Mouse (Mus musculus) embryo, embryonic 11 days (tissue): ENCODE measurements around the gene Tnn.
A peak's percentile ranks its signal among the peaks of the same experiment; 100 is the strongest.

ENCODE experiments used
- DNase-seq: peaks from one replicate; pipeline ENCODE4 v3.0.0-alpha.2; 2015

Tnn gene

DNA sequence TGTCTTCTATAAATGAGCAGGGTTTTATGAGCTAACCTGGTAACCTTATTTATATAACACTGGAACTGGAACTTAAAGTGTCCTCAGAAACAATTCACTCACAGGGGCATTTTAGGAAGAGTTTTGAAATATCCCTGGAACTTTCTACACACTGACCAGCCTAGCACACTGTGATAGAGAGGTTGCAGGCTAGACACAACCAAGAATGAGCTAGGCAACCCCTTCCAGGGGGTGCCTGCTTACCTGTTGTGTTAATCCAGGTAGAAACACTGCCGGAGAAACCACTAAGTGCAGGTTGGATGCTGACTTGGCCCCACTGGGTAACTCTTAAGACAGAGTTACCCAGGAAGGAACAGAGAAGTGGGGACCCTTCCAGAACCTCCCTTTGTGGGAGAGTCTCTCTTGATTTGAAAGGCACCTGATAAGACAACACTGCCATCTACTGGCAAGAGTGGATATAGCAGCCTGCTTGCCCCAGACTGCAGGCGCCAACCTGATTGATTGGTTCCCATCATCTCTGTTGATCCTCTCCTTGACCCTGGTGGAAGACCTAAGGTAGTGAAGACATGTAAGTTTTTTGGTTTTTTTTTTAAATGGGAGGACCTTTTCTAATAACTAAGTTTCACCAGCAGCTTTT, 72.5 kb downstream of the Tnn start:
- DNase-seq = peak; percentile 77

DNA sequence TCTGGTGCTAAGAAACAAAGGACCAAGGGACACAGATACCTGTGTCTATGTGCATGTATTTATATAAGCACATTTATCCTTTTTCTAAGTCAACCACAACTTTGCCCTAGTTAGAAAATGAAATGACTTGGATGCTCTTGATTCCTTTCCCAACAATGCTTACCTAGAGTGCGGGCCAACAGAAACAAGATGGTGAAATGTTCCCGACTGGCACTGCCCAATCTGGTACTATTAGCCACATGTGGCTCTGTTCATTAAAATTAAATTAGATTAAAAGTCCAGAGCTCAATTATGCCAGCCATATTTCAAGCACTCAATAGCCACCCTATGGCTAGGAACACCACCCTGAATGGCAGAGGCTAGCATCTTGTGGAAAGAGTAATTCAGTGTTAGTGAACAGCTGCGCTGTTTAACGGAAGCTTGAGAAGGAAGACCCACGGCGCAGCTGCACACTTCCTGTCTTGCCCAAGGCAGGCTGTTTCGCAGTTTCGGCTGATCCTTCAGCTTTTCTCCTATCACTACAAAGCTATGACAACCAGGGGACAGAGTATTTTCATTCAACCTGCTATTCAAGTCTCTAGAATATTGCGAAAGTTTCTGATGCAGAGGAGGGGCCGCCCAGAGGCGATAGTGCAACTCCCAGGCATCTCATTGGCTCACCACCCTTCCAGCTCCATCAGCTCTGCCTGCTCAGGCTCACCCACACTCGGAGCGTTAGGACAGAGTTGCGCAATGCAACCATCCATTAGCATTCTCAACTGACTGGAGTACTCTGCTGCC, 74.3 kb downstream of the Tnn start:
- peak; percentile 5 for DNase-seq

DNA sequence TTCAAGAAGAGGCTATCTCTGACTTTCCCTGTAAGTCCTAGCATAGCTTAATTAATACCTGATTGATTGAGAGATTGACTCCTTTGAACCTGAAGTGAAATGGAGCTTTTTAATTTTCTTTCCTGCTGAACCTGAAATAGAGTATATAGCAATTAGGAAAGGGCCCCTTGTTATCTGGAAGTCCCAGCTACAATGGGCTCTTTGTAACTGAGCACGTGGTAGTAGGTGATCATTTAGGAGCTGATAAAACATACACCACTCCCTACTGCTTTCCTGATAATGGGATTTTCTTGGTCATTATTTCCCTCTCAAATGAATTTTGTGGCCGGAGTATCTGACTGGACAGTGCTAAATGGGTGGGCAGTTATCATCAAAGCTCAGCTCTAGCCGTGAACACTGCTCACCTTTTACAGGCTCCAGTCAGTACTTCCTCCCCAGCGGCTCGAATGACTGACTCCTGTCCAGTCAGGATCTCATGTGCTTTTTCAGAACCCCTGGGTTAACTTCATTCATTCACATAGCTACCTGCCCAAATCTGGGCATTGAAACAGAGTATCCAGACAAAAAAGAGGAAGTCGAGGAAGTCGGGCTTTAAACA, 88.7 kb downstream of the Tnn start:
- DNase-seq = no peak

DNA sequence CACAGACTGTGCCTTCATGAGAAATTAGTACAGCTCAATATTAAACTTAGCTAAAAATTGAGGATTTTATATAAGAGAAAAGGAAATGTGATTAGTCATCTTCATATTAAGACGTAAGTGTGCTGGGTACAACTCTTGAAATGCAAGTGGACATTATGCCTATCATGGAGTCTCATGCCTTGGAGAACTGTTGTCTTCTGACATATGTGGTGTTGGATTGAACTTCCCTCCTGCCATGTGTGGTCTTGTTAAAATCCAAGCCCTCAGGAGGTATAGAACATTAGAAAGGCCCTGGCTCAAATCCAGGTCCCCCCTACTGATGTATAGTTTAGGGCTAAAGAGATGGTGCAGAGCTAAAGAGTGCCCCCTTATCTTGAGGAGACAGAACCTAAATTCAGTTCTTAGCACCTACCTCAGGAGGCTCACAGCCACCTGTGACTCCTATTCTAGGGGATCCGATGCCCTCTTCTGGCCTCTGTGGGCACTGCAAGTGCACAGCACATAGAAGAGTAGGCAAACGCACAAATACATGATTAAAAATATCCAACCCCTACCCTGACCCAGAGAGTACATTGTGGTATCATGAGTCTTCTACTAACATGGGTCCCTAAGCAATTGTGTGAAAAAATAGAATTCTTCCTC, 91.5 kb downstream of the Tnn start:
- DNase-seq = peak; percentile 14

DNA sequence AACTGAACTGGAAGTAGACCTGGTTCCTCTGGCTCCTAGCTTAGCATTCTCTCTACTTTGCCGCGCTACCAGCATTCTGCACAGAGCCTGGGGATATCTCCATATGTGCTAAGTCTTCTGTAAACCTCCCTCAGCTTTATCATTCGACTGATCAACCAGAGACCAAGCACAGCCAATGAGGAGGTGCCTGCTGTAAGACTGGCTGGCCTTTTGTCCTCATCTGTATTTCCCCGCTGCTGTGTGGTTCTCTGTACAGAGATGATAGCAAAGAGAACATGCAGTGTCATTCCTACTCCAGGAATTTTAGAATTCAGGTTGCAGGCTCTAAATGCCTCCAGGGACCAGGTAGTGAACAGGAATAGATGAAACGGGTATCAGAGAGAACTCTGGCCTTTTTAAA, 92.1 kb downstream of the Tnn start:
- no peak for DNase-seq

DNA sequence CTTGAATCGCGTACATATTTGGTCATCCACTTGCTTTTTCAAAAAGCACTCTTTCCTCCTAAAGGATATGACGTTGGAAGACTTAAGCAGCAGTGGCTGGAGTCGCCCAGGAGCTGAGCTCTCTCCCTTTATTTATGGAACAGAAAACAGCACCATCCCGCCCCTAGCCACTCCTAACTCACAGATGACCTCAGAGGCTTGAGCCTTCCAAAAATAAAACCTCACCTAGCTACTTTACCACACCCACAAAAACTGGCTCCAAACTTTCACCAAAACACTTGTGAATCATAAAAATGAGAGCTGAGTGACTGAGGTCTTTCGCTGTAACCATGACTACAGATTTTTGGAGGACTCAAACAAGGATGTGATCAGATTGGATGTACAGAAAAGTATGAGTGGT, 92.8 kb downstream of the Tnn start:
- DNase-seq = no peak

DNA sequence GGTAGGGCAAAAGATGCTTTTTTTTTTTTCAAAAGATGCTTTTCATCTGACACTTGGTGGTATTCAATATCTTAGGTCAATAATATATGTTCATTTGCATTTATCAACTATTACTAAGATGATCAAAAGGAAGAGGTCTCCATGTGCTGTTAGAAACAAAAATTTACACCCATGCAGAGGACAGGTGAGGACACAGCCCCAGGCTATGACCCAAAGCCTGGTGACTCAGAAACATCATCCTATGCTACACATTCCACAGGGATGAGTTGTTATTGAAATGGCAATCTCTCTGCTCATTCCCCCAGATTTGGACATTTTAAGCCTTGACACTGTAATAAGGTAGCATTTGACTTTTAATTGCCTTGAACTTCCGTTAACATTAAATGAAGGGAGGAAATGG, 93.5 kb downstream of the Tnn start:
- no peak for DNase-seq

DNA sequence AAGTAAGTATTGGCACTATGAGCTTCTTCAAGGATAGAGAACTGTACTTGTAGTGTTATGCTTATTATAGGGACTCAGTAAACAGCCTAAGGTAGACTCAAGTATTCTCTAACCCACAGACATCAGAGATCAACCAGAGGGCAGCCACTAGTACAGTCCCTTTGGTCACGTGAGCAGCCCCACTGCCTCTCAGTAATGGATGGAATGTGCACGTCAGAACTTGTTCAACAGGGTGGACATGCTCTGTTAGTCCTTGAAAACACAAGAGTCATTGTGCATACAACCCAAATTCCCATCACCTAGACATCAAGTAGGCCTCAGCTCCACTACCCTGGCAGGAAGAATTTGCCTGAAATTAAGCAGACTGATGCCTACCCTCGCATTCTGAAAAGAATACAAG, 95.7 kb downstream of the Tnn start:
- DNase-seq = no peak

DNA sequence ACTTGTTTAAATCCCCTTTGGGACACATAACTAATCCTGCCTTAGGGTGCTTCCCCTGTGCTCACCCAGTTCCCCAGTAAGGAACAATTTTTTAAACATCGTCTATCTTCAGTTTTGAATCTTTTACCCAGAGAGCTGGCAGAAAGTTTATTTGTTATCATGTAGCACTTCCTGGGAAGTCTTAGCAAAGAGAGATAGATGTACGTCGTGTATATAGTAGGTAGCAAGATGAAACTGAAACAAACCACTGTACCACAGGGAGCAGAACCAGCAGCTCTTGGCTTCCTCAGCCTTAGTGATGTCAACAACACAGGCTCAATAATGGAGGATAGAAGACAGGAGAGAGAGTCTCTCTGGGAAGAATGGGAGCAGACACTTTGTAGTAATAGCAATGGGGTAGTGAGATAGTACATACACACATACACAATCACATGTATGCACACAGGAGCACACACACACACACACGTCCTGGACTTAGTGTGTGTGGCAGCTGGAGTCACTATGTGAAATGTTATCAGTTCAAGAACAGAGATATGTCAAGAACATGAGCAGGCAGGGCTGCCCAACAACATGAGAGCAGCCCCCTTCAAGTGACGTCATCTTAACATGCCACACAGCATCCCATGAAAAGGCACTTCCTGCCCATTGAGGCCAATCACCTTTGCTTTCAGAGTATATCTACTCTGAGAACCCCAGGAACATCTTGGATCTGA, 98.9 kb downstream of the Tnn start:
- DNase-seq = no peak

DNA sequence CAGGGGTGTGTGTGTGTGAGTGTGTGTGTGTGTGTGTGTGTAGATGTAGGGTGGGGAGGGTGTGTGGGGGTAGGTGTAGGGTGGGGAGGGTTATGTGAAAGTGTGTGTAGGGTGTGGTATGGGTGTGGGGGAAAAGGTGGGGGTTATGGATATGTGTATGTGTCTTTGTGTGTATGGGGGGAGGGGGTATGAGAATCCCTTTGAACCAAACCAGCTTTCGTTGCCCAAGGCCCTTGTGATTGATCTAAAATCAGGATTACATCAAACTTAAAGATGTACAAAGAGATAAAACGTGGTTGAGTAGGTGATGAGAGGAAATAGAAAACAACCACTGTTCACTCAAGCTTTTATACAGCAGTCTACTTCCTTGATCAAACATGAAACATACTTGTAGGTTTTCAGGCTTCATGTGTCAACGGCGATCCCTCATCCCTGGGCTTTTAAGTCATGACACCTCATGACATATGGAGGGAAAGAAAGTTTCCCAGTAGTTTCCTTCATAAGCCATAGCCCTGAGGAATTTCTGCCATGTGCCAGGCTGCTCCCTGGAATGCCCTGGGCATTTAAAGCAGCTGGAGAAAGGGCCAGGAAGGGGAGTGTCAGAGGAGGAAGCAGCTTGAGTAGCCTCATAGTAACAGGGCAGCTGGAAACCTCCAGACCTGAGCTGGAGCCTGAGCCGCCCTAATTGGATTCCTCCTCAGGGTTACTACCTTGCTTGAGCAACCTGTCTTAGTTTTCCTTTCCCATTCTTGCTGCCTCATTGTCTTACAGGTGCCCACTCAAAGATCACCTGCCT, 99.7 kb downstream of the Tnn start:
- DNase-seq = no peak

DNA sequence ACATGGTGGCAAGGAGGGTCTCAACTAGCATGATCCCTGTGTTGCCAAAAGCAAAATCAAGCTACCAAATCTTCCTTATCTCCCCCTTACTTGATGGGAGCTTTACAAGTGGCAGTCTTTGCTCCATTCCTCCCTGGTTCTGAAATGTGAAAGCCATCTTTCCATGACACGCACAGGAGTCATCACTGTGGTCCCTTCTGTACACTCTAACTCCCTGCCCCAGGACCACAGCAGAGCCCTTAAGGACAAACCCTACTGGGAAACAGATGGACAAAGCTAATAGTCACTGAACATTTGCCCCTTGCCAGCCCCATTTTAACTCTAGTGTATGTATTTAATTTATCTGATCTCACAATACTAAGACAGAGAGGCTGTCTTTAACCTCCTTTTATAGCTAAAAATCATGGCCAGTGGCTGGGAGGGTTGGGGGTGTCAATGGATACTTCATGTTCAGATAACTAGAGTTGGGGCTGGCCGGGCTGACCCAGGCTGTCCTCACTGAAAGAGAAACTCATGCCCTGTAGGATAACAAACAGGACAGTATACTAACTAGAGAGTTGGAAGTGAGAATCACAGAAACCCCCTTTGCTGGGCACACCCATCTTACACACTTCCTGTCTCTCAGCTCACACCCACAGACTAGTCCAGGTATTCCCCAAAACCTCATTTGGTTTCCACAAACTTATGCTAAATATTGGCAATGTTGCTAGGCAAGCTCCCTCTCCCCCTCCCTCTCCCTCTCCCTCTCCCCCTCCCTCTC, 100.6 kb downstream of the Tnn start:
- DNase-seq = no peak

DNA sequence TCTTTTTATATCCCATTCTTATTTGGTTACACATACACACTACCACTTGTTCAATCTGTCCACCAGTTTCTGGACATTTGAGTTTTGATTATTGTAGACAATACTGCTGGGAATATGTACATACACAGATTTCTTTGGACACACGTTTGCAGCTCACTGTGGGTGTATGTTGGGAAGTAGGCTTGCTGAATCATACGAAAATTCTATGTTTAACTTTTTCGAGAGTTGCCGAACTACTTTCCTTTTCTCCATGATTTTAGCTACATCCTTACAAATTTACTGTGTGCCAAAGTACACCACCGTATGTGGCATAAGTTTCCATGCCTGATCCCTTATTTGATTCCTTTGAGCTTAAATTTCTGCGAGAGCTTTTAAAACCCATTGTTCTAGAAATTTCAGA, 102.5 kb downstream of the Tnn start:
- no peak for DNase-seq

DNA sequence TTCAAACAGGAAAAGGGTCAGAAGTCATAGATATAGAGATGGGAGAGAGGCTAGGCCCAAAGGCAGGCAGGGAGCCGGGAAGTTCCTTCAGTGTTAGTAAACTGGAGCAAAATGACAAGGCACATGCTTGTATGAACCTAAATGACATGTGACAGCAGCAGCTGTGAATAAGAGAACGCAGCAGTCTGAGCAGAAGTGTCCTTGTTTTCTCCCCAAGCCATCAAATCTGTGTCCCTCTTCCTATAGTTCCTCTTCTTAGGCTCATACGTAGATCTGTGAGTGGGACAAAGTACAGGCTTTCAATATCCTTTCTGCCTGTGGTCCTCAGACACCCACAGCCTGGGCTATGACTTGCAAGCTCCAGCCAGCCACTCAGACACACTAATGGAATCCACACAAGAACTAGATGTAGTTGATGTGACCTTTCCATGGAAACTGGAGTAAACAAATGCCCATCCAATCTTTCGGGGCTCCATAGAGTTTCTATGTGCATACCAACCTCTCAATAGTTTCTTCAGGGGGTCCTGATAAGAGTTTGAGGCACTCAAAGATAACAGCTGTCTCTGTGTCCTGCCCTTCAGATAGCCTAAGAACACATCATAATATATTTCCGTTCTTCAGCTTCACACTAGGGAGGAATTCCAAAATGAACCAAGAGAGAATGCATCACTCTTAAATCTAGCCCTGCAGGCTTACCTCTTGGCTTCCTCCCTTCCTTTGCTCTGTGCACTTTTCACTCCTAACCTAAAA, 104.1 kb downstream of the Tnn start:
- no peak for DNase-seq

DNA sequence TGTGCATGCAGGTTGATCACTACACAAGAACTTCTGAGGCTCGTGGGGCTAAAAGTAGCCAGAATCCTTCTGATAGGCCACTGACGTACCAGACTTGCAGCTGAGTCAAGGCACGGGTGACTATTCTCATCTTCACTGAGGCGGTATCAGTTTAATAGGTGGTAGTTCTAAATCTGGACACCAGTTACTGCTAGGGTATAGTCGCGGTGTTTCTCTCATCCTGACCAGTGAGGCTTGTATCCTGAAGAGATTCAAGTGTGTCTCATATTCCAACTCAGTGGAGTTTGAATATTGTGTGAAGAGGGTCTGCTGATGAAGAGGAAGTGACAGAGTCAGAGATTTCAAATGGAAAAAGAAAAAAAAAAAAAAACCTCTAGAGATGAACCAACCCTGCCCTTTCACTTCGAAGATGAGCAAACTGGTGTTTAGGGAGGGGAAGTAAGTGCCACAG, 105.9 kb downstream of the Tnn start:
- no peak for DNase-seq

DNA sequence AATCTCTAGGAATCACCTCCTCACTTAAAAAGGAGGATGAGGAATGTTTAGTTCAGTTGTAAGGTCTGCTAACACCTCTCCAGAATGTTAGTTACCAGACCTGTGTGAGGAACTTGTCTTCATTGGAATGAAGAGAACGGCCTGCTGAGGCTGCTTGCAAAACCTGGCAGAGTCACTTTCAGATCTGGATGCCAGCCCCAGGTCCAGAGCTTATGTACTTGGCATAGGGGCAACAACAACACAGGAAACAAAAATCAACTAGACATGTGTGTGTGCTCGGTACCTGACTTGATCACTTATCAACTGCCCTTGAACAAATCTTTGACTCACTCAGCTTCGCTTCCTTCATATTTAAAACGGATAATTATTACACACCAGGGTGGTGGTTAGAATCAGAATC, 106.6 kb downstream of the Tnn start:
- DNase-seq = no peak

DNA sequence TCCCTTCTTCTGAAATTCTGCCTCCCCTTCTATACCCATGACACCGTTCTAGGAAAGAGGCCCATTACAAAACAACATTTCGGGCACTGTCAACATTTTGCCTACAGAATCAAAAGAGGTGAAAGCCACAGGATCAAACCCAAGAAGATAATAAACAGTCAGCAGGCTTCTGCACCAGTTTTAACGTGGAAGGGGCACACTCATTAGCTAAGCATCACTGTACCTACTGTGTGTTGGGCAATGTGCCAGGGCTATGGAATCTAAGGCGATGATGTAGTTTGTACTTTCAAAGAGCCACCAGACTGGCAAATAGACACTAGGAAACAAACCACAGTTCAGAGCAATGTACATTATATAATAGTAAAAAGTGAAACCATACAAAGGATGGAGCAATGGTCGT, 107.4 kb downstream of the Tnn start:
- DNase-seq = no peak

DNA sequence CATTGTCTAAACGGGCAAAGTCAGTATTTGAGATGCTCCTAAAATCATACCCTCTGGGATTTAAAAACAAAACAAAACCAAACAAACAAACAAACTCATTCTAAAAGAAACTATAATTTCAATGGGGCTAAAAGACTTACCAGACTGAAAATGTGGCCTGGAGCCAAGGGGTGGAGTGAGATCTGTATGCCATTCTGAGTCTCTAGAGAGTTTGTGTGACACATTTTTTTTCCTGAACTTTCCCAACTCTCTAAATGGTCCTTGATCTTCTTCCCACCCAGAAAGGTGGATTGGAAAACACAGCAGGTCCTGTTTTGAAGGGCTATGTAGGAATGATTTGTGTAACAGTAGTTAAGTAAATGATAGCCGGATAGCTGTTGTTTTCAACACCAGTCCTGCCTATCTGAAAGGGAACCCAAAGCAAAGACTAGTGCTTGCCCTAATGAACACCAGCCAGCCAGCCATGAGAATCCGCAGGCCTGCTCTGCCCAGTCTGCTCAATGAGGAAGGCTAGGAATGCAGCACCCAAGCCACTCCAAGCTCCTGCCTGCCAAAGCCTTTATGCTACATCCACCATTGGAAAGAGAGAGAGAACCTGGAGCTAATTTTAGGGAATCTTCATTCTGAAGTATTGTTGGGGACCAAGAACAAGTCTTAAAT, 108.2 kb downstream of the Tnn start:
- DNase-seq = no peak

DNA sequence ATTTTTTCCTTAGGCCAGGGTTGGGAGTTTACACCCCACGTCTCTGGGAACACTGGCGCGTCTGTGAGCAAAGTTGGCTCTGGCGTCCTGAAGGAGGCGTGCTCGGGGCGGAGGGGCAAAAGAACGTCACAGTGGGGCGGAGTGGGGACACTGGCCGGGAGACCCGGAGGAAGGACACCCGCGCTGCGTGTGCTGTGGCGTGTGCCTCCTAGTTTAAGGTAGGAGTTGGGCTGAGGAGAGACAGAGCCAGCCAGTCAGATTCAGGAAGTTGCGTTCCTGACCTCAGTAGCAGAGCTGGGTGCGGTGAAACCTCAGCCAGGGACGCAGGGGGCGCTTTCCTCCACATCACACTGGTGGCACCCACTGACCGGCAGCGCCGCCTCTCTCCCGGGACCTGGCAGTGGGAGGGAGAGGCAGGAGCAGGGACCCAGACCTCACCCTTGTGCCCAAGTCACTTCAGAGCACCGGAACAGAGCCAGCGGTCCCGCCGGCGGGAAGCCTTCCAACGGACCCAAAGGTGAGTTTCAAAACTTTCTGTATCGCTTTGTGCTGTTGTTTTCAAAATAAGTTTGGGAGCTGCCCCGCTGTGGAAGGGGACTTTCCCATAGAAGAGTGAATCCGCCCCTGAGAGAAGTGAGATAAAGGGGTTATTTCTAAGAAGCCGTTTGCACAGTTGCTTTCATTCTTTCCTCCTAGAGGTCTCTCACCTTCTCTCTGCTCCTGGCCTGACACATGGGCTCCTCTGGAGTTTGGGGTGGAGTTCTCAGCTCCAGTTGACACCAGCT, 109.0 kb downstream of the Tnn start, which contains the start of gene 4930523C07Rik:
4930523C07Rik (plus strand) TSS at position 146 of the 785 bp plus-strand sequence.
- DNase-seq = peak; percentile 63
